Mouse (Mus musculus): ENCODE data around the gene Shbg. TPM values are rescaled to one million over a fixed set of nuclear protein-coding genes. Genes with fewer than 3 reads are reported as not detected.
A peak's percentile ranks its signal among the peaks of the same experiment; 100 is the strongest.

Shbg gene
- total RNA-seq (2021), result not detected

GRCm38 (mm10) chr11:69617805-69618204 is at the start of gene Shbg:
Gene Shbg (minus strand): TSS chr11:69617905.
- intact Hi-C loops (cut with DNase I), result no loop called here

GRCm38 (mm10) chr11:69666665-69667005 is 48.9 kb upstream of the Shbg start:
- no peak for DNase-seq
- intact Hi-C loops (cut with DNase I), result no loop called here

More at GRCm38 (mm10) chr11:69617805-69618204, at the start of gene Shbg:
- no peak for DNase-seq

- DNase-seq, result no peak
- intact Hi-C loops (cut with DNase I), result no loop called here
Measured at GRCm38 (mm10) chr11:69665961-69666664, 48.4 kb upstream of the Shbg start, which contains the start of gene Cd68. Gene Cd68 (minus strand): TSS chr11:69666153.

GRCm38 (mm10) chr11:69665457-69665960 is 47.8 kb upstream of the Shbg start:
- DNase-seq, result no peak
- intact Hi-C loops (cut with DNase I), result no loop called here

- intact Hi-C loops (cut with DNase I), result no loop called here
- DNase-seq, result no peak
Measured at GRCm38 (mm10) chr11:69664841-69665240, 47.1 kb upstream of the Shbg start.

- intact Hi-C loops (cut with DNase I), result no loop called here
- DNase-seq, result no peak
Measured at GRCm38 (mm10) chr11:69663795-69664194, 46.1 kb upstream of the Shbg start.

- no peak for DNase-seq
- intact Hi-C loops (cut with DNase I), result no loop called here
Measured at GRCm38 (mm10) chr11:69662967-69663671, 45.4 kb upstream of the Shbg start.

- DNase-seq, result peak; percentile 97
- intact Hi-C loops (cut with DNase I), result no loop called here
Measured at GRCm38 (mm10) chr11:69662213-69662966, 44.7 kb upstream of the Shbg start, which contains the start of gene Mpdu1. Gene Mpdu1 (minus strand): TSS chr11:69662642.

GRCm38 (mm10) chr11:69661221-69661881 is 43.6 kb upstream of the Shbg start:
- intact Hi-C loops (cut with DNase I), result no loop called here
- no peak for DNase-seq

GRCm38 (mm10) chr11:69657462-69657881 is 39.8 kb upstream of the Shbg start:
- DNase-seq, result no peak
- intact Hi-C loops (cut with DNase I), result no loop called here

GRCm38 (mm10) chr11:69656617-69657461 is 39.1 kb upstream of the Shbg start:
- intact Hi-C loops (cut with DNase I), result no loop called here
- DNase-seq, result no peak

- DNase-seq, result no peak
- intact Hi-C loops (cut with DNase I), result no loop called here
Measured at GRCm38 (mm10) chr11:69656065-69656455, 38.4 kb upstream of the Shbg start.

- intact Hi-C loops (cut with DNase I), result no loop called here
- peak; percentile 78 for DNase-seq
Measured at GRCm38 (mm10) chr11:69655264-69656064, 37.8 kb upstream of the Shbg start, which contains the start of gene Sox15. Gene Sox15 (plus strand): TSS chr11:69655314.

- DNase-seq, result no peak
- intact Hi-C loops (cut with DNase I), result no loop called here
Measured at GRCm38 (mm10) chr11:69654760-69655159, 37.1 kb upstream of the Shbg start.

- intact Hi-C loops (cut with DNase I), result no loop called here
- DNase-seq, result no peak
Measured at GRCm38 (mm10) chr11:69653399-69653798, 35.7 kb upstream of the Shbg start.

GRCm38 (mm10) chr11:69645860-69646259 is 28.2 kb upstream of the Shbg start:
- intact Hi-C loops (cut with DNase I), result no loop called here
- DNase-seq, result no peak

GRCm38 (mm10) chr11:69635471-69635870 is 17.8 kb upstream of the Shbg start:
- intact Hi-C loops (cut with DNase I), result no loop called here
- no peak for DNase-seq

GRCm38 (mm10) chr11:69633128-69633866 is 15.6 kb upstream of the Shbg start:
- intact Hi-C loops (cut with DNase I), result no loop called here
- no peak for DNase-seq
